Mouse (Mus musculus) macrophage (primary cell): ENCODE results near the gene Zcchc7. TPM values are rescaled to one million over a fixed set of nuclear protein-coding genes. Genes with fewer than 3 reads are reported as not detected.

Source experiments
- H3K27ac ChIP-seq: fragments of 350-480 bp; formaldehyde crosslinking; 2 replicates; pipeline ENCODE4 v1.9.0; 2021
- H3K36me3 ChIP-seq: fragments of 350-480 bp; formaldehyde crosslinking; 2 replicates; pipeline ENCODE4 v1.9.0; 2021; ENCODE audit errors: inconsistent target
- H3K4me3 ChIP-seq: fragments of 350-480 bp; formaldehyde crosslinking; 2 replicates; pipeline ENCODE4 v1.9.0; 2021; ENCODE audit errors: inconsistent target
- H3K79me2 ChIP-seq: fragments of 350-480 bp; formaldehyde crosslinking; 2 replicates; pipeline ENCODE4 v1.9.0; 2021; ENCODE audit errors: inconsistent target
- WGBS: methylation state at CpG from one replicate; pipeline ENCODE4 v1.1.7; 2026; ENCODE audit warnings: inconsistent platforms; ENCODE audit not compliant: missing documents; 5-methylcytosine and 5-hydroxymethylcytosine counted together
- polyA plus RNA-seq: library from polyadenylated mRNA; stranded (reverse); fragments of 250-400 nt; gene quantifications from 3 replicates; pipeline ENCODE4 v1.2.4, GENCODE M21; 2018; ENCODE audit warnings: inconsistent platforms

The Zcchc7 gene
- polyA plus RNA-seq, 1 experiment from 2014 or later: 31.5 TPM

- Histone ChIP-seq H3K79me2 (no peaks in the 10 kb centered on the region), H3K36me3 (no peaks in the 10 kb centered on the region), H3K4me3 (no peak overlapping the region), H3K27ac (no peak overlapping the region)
- 90% methylated on average over 6 of the region's 6 CpGs for WGBS
These were observed 220.4 kb downstream of the Zcchc7 start for GRCm38 (mm10) chr4:44976026-44976615.

- Histone ChIP-seq H3K79me2 (no peaks in the 10 kb centered on the region), H3K27ac (no peak overlapping the region), H3K4me3 (no peak overlapping the region), H3K36me3 (no peaks in the 10 kb centered on the region)
- 93% methylated on average over 9 of the region's 10 CpGs for WGBS
These were observed 221.4 kb downstream of the Zcchc7 start for GRCm38 (mm10) chr4:44976921-44977710.

- WGBS: 91% methylated on average over 5 of the region's 5 CpGs
- Histone ChIP-seq H3K27ac (no peak overlapping the region), H3K4me3 (no peak overlapping the region), H3K36me3 (no peaks in the 10 kb centered on the region), H3K79me2 (no peaks in the 10 kb centered on the region)
These were observed 222.5 kb downstream of the Zcchc7 start for GRCm38 (mm10) chr4:44978175-44978574.

- 63% methylated on average over 7 of the region's 7 CpGs for WGBS
- Histone ChIP-seq H3K27ac (no peak overlapping the region), H3K79me2 (no peaks in the 10 kb centered on the region), H3K36me3 (no peaks in the 10 kb centered on the region), H3K4me3 (no peak overlapping the region)
These were observed 224.2 kb downstream of the Zcchc7 start for GRCm38 (mm10) chr4:44979794-44980338.

- WGBS: 2% methylated on average over 40 of the region's 40 CpGs
- Histone ChIP-seq H3K79me2 (no peaks in the 10 kb centered on the region), H3K36me3 (no peaks in the 10 kb centered on the region), H3K4me3 (peak within 1 kb of the TSS; percentile 38), H3K27ac (no peak within 1 kb of the TSS)
These were observed 225.8 kb downstream of the Zcchc7 start, which contains the start of gene Grhpr for GRCm38 (mm10) chr4:44981280-44981973. Grhpr (plus strand) TSS chr4:44981395.

Other genes starting within 250 kb of the Zcchc7 start
- 0.03 TPM in 1 of 3 replicates, not detected in the others for gene Pax5, start 45.4 kb upstream of the Zcchc7 start, polyA plus RNA-seq
- gene Grhpr, start 225.5 kb downstream of the Zcchc7 start, polyA plus RNA-seq: 2.3 to 8.6 TPM (median 2.9 TPM) in 3 replicates